Mouse (Mus musculus) intestine, embryonic 14.5 days (tissue): ENCODE data around the gene Anxa9. TPM values are rescaled to one million over a fixed set of nuclear protein-coding genes. Genes with fewer than 3 reads are reported as not detected.

ENCODE experiments used
- ATAC-seq: fragments of 200-750 bp; cut with Nextera tagmentation; replicated peaks from 2 replicates; pipeline ENCODE4 v1.8.0; 2017; ENCODE audit warnings: low read depth, moderate number of reproducible peaks, moderate TSS enrichment, moderate library complexity; ENCODE audit not compliant: low FRiP score, low TSS enrichment
- DNase-seq: peaks from one replicate; pipeline ENCODE4 v3.0.0-alpha.2; 2018; ENCODE audit warnings: low spot score
- H3K27ac ChIP-seq: fragments of 300-500 bp; sonication (generic); 2 replicates; pipeline ENCODE4 v1.5.1; 2014; ENCODE audit warnings: low read depth, mild to moderate bottlenecking, control low read depth
- H3K27me3 ChIP-seq: fragments of 300-500 bp; sonication (generic); replicated peaks from 2 replicates; pipeline ENCODE4 v1.6.1; 2014; ENCODE audit warnings: low read length, control low read depth; ENCODE audit not compliant: control insufficient read depth, insufficient read depth
- H3K36me3 ChIP-seq: fragments of 300-500 bp; sonication (generic); 2 replicates; pipeline ENCODE4 v1.6.1; 2014; ENCODE audit warnings: low read length, control low read depth; ENCODE audit not compliant: control insufficient read depth, insufficient read depth
- H3K4me1 ChIP-seq: fragments of 300-500 bp; sonication (generic); replicated peaks from 2 replicates; pipeline ENCODE4 v1.6.1; 2014; ENCODE audit warnings: low read length, control low read depth, mixed read lengths; ENCODE audit not compliant: control insufficient read depth, insufficient read depth
- H3K4me2 ChIP-seq: fragments of 300-500 bp; sonication (generic); 2 replicates; pipeline ENCODE4 v1.6.1; 2014; ENCODE audit warnings: low read length
- H3K4me3 ChIP-seq: fragments of 300-500 bp; sonication (generic); 2 replicates; pipeline ENCODE4 v1.5.1; 2014; ENCODE audit warnings: low read depth, low read length, control low read depth, mixed read lengths
- H3K9ac ChIP-seq: fragments of 300-500 bp; sonication (generic); 2 replicates; pipeline ENCODE4 v1.6.1; 2014; ENCODE audit warnings: mild to moderate bottlenecking, low read length
- H3K9me3 ChIP-seq: fragments of 300-500 bp; sonication (generic); 2 replicates; pipeline ENCODE4 v1.6.1; 2016; ENCODE audit warnings: low read length, control low read depth; ENCODE audit not compliant: control insufficient read depth
- WGBS: fragments of 180-500 bp; shearing (Covaris S2); extraction: QIAGEN DNeasy Blood & Tissue Kit; methylation state at CpG from one replicate; pipeline ENCODE4 v1.1.7; 2014; 5-methylcytosine and 5-hydroxymethylcytosine counted together
- polyA plus RNA-seq: library from polyadenylated mRNA; unstranded; fragments of >200 nt; fragmentation: Nextera tagmentation; extraction: Ambion mirVana; gene quantifications from 2 replicates; pipeline ENCODE4 v1.2.1, GENCODE M21; 2014

Anxa9 gene
- polyA plus RNA-seq, 1 experiment from 2014 or later = 1.6 TPM

- ATAC-seq (no peak; the same call in 1 of the 2 replicates), DNase-seq (no peak)
- Histone ChIP-seq H3K27me3 (no peaks in the 10 kb centered on the region), H3K9ac (no peak overlapping the region), H3K36me3 (peaks cover 95% of the 10 kb centered on the region), H3K4me3 (no peak overlapping the region), H3K4me2 (no peak overlapping the region), H3K9me3 (no peaks in the 10 kb centered on the region), H3K27ac (no peak overlapping the region), H3K4me1 (no peaks in the 10 kb centered on the region)
- 93% methylated on average over 1 of the region's 1 CpGs for WGBS
These were observed 21.9 kb upstream of the Anxa9 start for GRCm38 (mm10) chr3:95328803-95329404.

GRCm38 (mm10) chr3:95324454-95325144 is 17.6 kb upstream of the Anxa9 start:
- DNase-seq = no peak
- H3K4me3 ChIP-seq = no peak overlapping the region
- no peaks in the 10 kb centered on the region for H3K9me3 ChIP-seq
- H3K4me1 ChIP-seq = no peaks in the 10 kb centered on the region
- no peak overlapping the region for H3K4me2 ChIP-seq
- ATAC-seq = no peak
- H3K27me3 ChIP-seq = no peaks in the 10 kb centered on the region
- H3K9ac ChIP-seq = no peak overlapping the region
- 90% methylated on average over 6 of the region's 6 CpGs for WGBS
- H3K36me3 ChIP-seq = peaks cover 100% of the 10 kb centered on the region
- H3K27ac ChIP-seq = no peak overlapping the region

DNA sequence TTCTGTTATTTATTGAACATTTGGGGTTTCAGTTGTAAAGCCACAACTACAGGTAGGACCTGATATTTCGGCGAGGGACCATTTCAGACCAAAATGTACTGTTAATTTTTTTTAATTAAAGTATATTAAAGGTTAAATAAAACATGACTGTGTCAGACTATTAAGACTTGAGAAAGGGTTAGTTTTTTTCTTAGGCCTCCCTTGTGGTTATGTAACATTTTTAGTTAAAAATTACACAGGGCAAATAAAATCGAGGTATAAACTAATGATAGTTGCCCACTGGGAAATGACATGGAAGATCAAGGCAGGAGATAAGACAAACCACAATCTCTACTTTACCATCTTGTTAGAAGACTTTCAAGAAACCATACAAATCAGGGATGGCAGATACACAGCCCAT is 16.5 kb upstream of the Anxa9 start:
- H3K9me3 ChIP-seq = no peaks in the 10 kb centered on the region
- no peak for ATAC-seq
- no peaks in the 10 kb centered on the region for H3K27me3 ChIP-seq
- H3K9ac ChIP-seq = no peak overlapping the region
- no peak for DNase-seq
- no peak overlapping the region for H3K4me2 ChIP-seq
- H3K36me3 ChIP-seq = peaks cover 89% of the 10 kb centered on the region
- H3K27ac ChIP-seq = no peak overlapping the region
- no peaks in the 10 kb centered on the region; the same call in 1 of the 2 replicates for H3K4me1 ChIP-seq
- no peak overlapping the region for H3K4me3 ChIP-seq
- WGBS = 90% methylated on average over 3 of the region's 3 CpGs

DNA sequence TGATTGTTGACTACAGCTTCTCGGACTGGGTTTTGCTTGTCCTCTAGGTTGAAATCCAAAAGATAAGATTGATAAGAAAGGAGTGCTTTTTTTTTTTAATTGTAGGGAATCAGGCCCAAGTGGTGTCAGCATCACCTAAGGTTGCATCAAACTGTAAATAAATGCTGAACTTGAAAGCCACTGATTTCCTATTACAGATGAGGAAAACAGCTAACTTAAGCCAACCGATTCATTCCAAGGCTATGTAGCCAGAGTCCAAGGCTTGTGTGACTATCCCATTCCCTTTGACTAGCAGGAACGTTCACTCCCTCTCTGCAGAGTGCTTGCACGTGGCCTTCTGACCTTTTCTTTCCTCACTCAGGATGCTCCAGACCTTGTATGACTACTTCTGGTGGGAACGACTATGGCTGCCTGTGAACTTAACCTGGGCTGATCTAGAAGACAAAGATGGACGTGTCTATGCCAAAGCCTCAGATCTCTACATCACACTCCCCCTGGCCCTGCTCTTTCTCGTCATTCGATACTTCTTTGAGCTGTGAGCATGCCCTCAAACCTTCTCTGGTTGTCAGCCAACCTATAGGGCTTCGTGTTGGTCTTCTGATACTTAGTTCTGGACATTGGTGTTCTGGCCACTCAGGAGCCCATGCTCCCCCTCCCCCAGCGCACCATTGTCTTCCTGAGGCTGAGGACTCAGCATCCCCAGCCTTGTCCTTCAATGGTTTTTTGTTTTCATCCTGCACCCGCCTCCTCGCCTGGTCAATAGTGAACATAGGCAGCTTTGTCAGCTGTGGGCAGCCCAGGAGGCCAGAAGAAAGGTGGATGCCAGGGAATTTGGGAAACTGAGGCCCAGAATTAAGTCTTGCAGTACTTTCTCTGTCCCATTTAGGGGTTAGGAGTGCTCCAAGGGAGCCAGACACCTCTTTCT is 13.0 kb upstream of the Anxa9 start:
- Histone ChIP-seq H3K9me3 (no peaks in the 10 kb centered on the region), H3K4me1 (peaks cover 17% of the 10 kb centered on the region), H3K27me3 (no peaks in the 10 kb centered on the region), H3K9ac (no peak overlapping the region), H3K4me2 (no peak overlapping the region), H3K27ac (no peak overlapping the region), H3K4me3 (no peak overlapping the region), H3K36me3 (peaks cover 55% of the 10 kb centered on the region)
- WGBS = 73% methylated on average over 12 of the region's 12 CpGs
- no peak for DNase-seq
- ATAC-seq = no peak

DNA sequence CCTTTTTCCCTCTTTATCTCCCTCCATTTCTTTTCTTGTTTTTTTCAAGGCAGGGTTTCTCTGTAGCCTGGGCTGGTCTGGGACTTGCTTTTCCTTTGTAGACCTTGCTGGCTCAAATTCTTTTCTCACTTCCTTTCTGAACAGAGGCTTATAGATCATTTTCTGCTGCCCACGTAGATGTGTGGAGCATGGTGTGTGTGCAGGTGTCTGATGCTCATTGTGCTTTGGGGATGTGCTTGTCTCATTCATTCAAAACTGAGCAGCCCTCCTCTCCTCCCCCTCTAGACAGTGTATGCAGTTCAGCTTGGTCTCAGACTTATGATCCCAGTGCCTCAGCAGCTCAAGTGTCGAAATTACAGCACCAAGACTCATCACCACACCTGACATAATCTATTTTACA is 12.1 kb upstream of the Anxa9 start:
- Histone ChIP-seq H3K9me3 (no peaks in the 10 kb centered on the region), H3K36me3 (peaks cover 46% of the 10 kb centered on the region), H3K4me3 (no peak overlapping the region), H3K27me3 (no peaks in the 10 kb centered on the region), H3K9ac (no peak overlapping the region), H3K27ac (no peak overlapping the region), H3K4me2 (no peak overlapping the region), H3K4me1 (peaks cover 17% of the 10 kb centered on the region)
- ATAC-seq = no peak
- no peak for DNase-seq
- 59% methylated on average over 2 of the region's 2 CpGs for WGBS

GRCm38 (mm10) chr3:95318548-95318947 is 11.6 kb upstream of the Anxa9 start:
- no peak overlapping the region for H3K9ac ChIP-seq
- peaks cover 40% of the 10 kb centered on the region for H3K36me3 ChIP-seq
- no peak overlapping the region for H3K4me2 ChIP-seq
- DNase-seq = no peak
- no peaks in the 10 kb centered on the region for H3K27me3 ChIP-seq
- WGBS = 42% methylated on average over 6 of the region's 6 CpGs
- H3K27ac ChIP-seq = no peak overlapping the region
- no peak for ATAC-seq
- H3K4me3 ChIP-seq = no peak overlapping the region
- no peaks in the 10 kb centered on the region for H3K9me3 ChIP-seq
- H3K4me1 ChIP-seq = peaks cover 17% of the 10 kb centered on the region

GRCm38 (mm10) chr3:95317414-95318080 is 10.6 kb upstream of the Anxa9 start:
- no peak overlapping the region for H3K9ac ChIP-seq
- no peak overlapping the region for H3K27ac ChIP-seq
- ATAC-seq = no peak

DNA sequence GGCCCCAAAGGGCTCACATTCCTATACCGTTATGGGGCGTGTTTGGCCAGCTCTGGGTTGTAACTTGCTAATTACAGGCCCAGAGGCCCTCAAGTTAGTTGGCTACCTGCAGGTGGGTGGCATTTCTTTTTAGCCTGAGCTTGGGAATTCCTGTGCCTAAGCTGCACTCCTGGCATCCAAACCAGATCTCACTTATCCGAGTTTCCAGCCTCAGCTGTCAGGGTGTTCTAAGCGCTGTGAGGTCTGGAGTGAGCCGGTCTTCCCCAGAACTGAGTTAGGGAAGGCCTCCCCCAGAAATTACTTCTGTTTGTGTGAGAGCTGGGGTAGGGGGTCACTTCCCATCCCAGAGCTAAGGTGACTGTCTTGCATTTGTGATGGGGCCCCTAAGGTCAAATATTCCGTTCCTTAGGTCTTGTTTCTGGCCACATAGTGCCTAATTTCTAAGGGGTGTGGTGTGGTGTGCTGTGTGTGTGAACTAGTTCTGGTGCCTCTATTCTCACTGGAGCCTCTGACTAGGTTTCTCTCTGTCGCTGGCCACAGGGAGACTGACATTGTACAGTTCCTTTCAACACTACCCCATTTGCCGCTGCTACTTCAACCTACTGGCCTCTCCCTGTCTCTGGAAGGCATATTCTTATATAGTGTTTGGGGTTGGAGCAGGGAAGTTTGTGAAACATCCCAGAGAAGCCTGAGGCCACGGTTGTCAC is 9.0 kb upstream of the Anxa9 start:
- H3K27ac ChIP-seq = peak overlapping the region; percentile 97
- WGBS = 13% methylated on average over 9 of the region's 9 CpGs
- H3K27me3 ChIP-seq = no peaks in the 10 kb centered on the region
- no peaks in the 10 kb centered on the region for H3K9me3 ChIP-seq
- H3K4me2 ChIP-seq = peak overlapping the region; percentile 67
- peak overlapping the region; percentile 87 for H3K4me3 ChIP-seq
- H3K4me1 ChIP-seq = peaks cover 17% of the 10 kb centered on the region
- peaks cover 15% of the 10 kb centered on the region for H3K36me3 ChIP-seq
- ATAC-seq (no peak), DNase-seq (no peak)
- H3K9ac ChIP-seq = peak overlapping the region; percentile 99

More at GRCm38 (mm10) chr3:95317414-95318080, 10.6 kb upstream of the Anxa9 start:
- Histone ChIP-seq H3K9me3 (no peaks in the 10 kb centered on the region), H3K4me3 (no peak overlapping the region), H3K4me2 (peak overlapping the region; percentile 20), H3K4me1 (peaks cover 17% of the 10 kb centered on the region), H3K36me3 (peaks cover 30% of the 10 kb centered on the region), H3K27me3 (no peaks in the 10 kb centered on the region)
- WGBS = 20% methylated on average over 12 of the region's 12 CpGs
- DNase-seq = peak; percentile 67
